Mouse (Mus musculus) CH12.LX (cell line): Measurements from ENCODE around the gene Atp6v1g2. TPM values are rescaled to one million over a fixed set of nuclear protein-coding genes. Genes with fewer than 3 reads are reported as not detected.

Source experiments
- DNase-seq: peaks from one replicate; pipeline ENCODE4 v3.0.0-alpha.2; 2013; ENCODE audit errors: extremely low read depth
- H3K27ac ChIP-seq: 2 replicates; pipeline ENCODE4 v1.5.1; 2012; ENCODE audit warnings: low read depth, mild to moderate bottlenecking, control low read depth, moderate library complexity; ENCODE audit not compliant: insufficient read depth
- H3K27me3 ChIP-seq: replicated peaks from 2 replicates; pipeline ENCODE3; 2012; ENCODE audit warnings: inconsistent platforms
- H3K36me3 ChIP-seq, 2 experiments: replicated peaks in 1 of 2; 2 replicates each; pipeline versions ENCODE3 to v1.6.1; 2012; ENCODE audit warnings: inconsistent platforms in 1 of 2, low read length in 1 of 2, mild to moderate bottlenecking in 1 of 2, mixed read lengths in 1 of 2, moderate library complexity in 1 of 2; ENCODE audit not compliant: control insufficient read depth in 1 of 2, insufficient read depth in 1 of 2
- H3K4me1 ChIP-seq, 2 experiments: 2 replicates each; pipeline ENCODE4 v1.6.1; 2012; ENCODE audit warnings: inconsistent platforms in 1 of 2, moderate library complexity in 1 of 2; ENCODE audit not compliant: insufficient read depth in 2 of 2, control insufficient read depth in 1 of 2
- H3K4me2 ChIP-seq: 2 replicates; pipeline ENCODE4 v1.6.1; 2012; ENCODE audit warnings: low read depth, mild to moderate bottlenecking, control low read depth; ENCODE audit not compliant: poor library complexity, insufficient read depth, severe bottlenecking
- H3K4me3 ChIP-seq, 3 experiments: fragments of 150-350 bp in 1 of 3; sonication (generic) in 1 of 3; replicated peaks in 1 of 3; 2 replicates each; pipeline versions ENCODE3 to v1.5.1; 2011 to 2012; ENCODE audit warnings: low read depth in 2 of 3, low read length in 2 of 3, mild to moderate bottlenecking in 2 of 3, moderate library complexity in 2 of 3, control low read depth in 1 of 3, improper control_type of control experiment in 1 of 3, inconsistent platforms in 1 of 3, mixed read lengths in 1 of 3; ENCODE audit not compliant: poor library complexity in 1 of 3
- H3K79me2 ChIP-seq: replicated peaks from 2 replicates; pipeline ENCODE4 v1.6.1; 2012; ENCODE audit warnings: mild to moderate bottlenecking, moderate library complexity; ENCODE audit not compliant: control insufficient read depth, poor library complexity, insufficient read depth, severe bottlenecking; ENCODE audit errors: extremely low read depth
- H3K9ac ChIP-seq: 2 replicates; pipeline ENCODE4 v1.6.1; 2012; ENCODE audit warnings: low read depth, mild to moderate bottlenecking, control low read depth, moderate library complexity; ENCODE audit not compliant: insufficient read depth
- H3K9me3 ChIP-seq: replicated peaks from 2 replicates; pipeline ENCODE3; 2012; ENCODE audit warnings: low read length, inconsistent platforms, mixed read lengths
- BHLHE40 ChIP-seq: IDR thresholded peaks from 2 replicates; pipeline ENCODE4 v1.6.1; 2011; ENCODE audit warnings: mild to moderate bottlenecking, low read depth, low read length, improper control_type of control experiment
- CHD1 ChIP-seq: IDR thresholded peaks from 2 replicates; pipeline ENCODE4 v1.6.1; 2012; ENCODE audit warnings: low read depth, low read length, improper control_type of control experiment, inconsistent platforms
- E2F4 ChIP-seq: IDR thresholded peaks from 2 replicates; pipeline ENCODE4 v1.6.1; 2011; ENCODE audit warnings: low read depth, low read length, improper control_type of control experiment; ENCODE audit not compliant: insufficient replicate concordance
- ELF1 ChIP-seq: IDR thresholded peaks from 2 replicates; pipeline ENCODE4 v1.6.1; 2014; ENCODE audit warnings: low read depth, mild to moderate bottlenecking, inconsistent platforms, low read length, improper control_type of control experiment
- ETS1 ChIP-seq: conservative IDR thresholded peaks from 2 replicates; pipeline ENCODE4 v1.6.1; 2012; ENCODE audit warnings: low read depth, mild to moderate bottlenecking, inconsistent platforms, low read length, improper control_type of control experiment, moderate library complexity
- GABPA ChIP-seq: IDR thresholded peaks from 2 replicates; pipeline ENCODE4 v1.6.1; 2012; ENCODE audit warnings: low read depth, low read length, improper control_type of control experiment, inconsistent platforms; ENCODE audit not compliant: insufficient replicate concordance
- HCFC1 ChIP-seq: IDR thresholded peaks from 2 replicates; pipeline ENCODE4 v1.6.1; 2012; ENCODE audit warnings: low read depth, mild to moderate bottlenecking, inconsistent platforms, low read length, improper control_type of control experiment
- JUN ChIP-seq: IDR thresholded peaks from 2 replicates; pipeline ENCODE4 v1.6.1; 2011; ENCODE audit warnings: low read depth, mild to moderate bottlenecking, low read length, improper control_type of control experiment, moderate library complexity; ENCODE audit not compliant: insufficient read depth
- JUND ChIP-seq: conservative IDR thresholded peaks from 2 replicates; pipeline ENCODE4 v1.6.1; 2011; ENCODE audit warnings: low read depth, low read length, improper control_type of control experiment
- MAX ChIP-seq: IDR thresholded peaks from 2 replicates; pipeline ENCODE4 v1.6.1; 2011; ENCODE audit warnings: low read length, improper control_type of control experiment
- MAZ ChIP-seq: IDR thresholded peaks from 2 replicates; pipeline ENCODE4 v1.6.1; 2012; ENCODE audit warnings: low read depth, mild to moderate bottlenecking, inconsistent platforms, low read length, improper control_type of control experiment, moderate library complexity
- MEF2A ChIP-seq: IDR thresholded peaks from 2 replicates; pipeline ENCODE4 v1.6.1; 2014; ENCODE audit warnings: low read depth, mild to moderate bottlenecking, inconsistent platforms, low read length, improper control_type of control experiment, borderline replicate concordance
- MXI1 ChIP-seq: IDR thresholded peaks from 2 replicates; pipeline ENCODE4 v1.6.1; 2011; ENCODE audit warnings: mild to moderate bottlenecking, low read depth, low read length, improper control_type of control experiment
- MYC ChIP-seq: IDR thresholded peaks from 2 replicates; pipeline ENCODE4 v1.6.1; 2011; ENCODE audit warnings: low read depth, mild to moderate bottlenecking, improper control_type of control experiment, low read length
- NELFE ChIP-seq: IDR thresholded peaks from 2 replicates; pipeline ENCODE4 v1.6.1; 2011; ENCODE audit warnings: low read depth, low read length, improper control_type of control experiment
- NRF1 ChIP-seq: IDR thresholded peaks from 2 replicates; pipeline ENCODE4 v1.6.1; 2014; ENCODE audit warnings: low read depth, mild to moderate bottlenecking, inconsistent platforms, low read length, improper control_type of control experiment, moderate library complexity
- POLR2A ChIP-seq: IDR thresholded peaks from 2 replicates; pipeline ENCODE4 v1.6.1; 2011; ENCODE audit warnings: low read depth, mild to moderate bottlenecking, improper control_type of control experiment, low read length
- POLR2AphosphoS2 ChIP-seq: IDR thresholded peaks from 2 replicates; pipeline ENCODE4 v1.6.1; 2011; ENCODE audit warnings: low read depth, low read length, improper control_type of control experiment
- RCOR1 ChIP-seq: conservative IDR thresholded peaks from 2 replicates; pipeline ENCODE4 v1.6.1; 2012; ENCODE audit warnings: low read depth, mild to moderate bottlenecking, inconsistent platforms, low read length, improper control_type of control experiment
- SIN3A ChIP-seq: IDR thresholded peaks from 2 replicates; pipeline ENCODE4 v1.6.1; 2012; ENCODE audit warnings: low read length, improper control_type of control experiment, inconsistent platforms
- SMC3 ChIP-seq: IDR thresholded peaks from 2 replicates; pipeline ENCODE4 v1.6.1; 2011; ENCODE audit warnings: low read depth, low read length, improper control_type of control experiment
- TBP ChIP-seq: conservative IDR thresholded peaks from 2 replicates; pipeline ENCODE4 v1.6.1; 2011; ENCODE audit warnings: low read depth, low read length, improper control_type of control experiment
- TCF12 ChIP-seq: IDR thresholded peaks from 2 replicates; pipeline ENCODE4 v1.6.1; 2014; ENCODE audit warnings: low read depth, mild to moderate bottlenecking, inconsistent platforms, low read length, improper control_type of control experiment
- UBTF ChIP-seq: IDR thresholded peaks from 2 replicates; pipeline ENCODE4 v1.6.1; 2012; ENCODE audit warnings: low read depth, mild to moderate bottlenecking, inconsistent platforms, low read length, improper control_type of control experiment, moderate library complexity
- USF2 ChIP-seq: conservative IDR thresholded peaks from 2 replicates; pipeline ENCODE4 v1.6.1; 2011; ENCODE audit warnings: low read depth, low read length, improper control_type of control experiment
- ZC3H11A ChIP-seq: IDR thresholded peaks from 2 replicates; pipeline ENCODE4 v1.6.1; 2012; ENCODE audit warnings: low read depth, mild to moderate bottlenecking, inconsistent platforms, low read length, improper control_type of control experiment
- ZKSCAN1 ChIP-seq: IDR thresholded peaks from 2 replicates; pipeline ENCODE4 v1.6.1; 2012; ENCODE audit warnings: low read depth, inconsistent platforms, low read length, improper control_type of control experiment, borderline replicate concordance
- ZMIZ1 ChIP-seq: IDR thresholded peaks from 2 replicates; pipeline ENCODE4 v1.6.1; 2012; ENCODE audit warnings: low read depth, mild to moderate bottlenecking, inconsistent platforms, low read length, improper control_type of control experiment
- ZNF384 ChIP-seq: IDR thresholded peaks from 2 replicates; pipeline ENCODE4 v1.6.1; 2012; ENCODE audit warnings: low read depth, low read length, improper control_type of control experiment, inconsistent platforms
- dilution Hi-C: fragments of 300-500 bp; cut with MboI; formaldehyde crosslinking; loops from 2 replicates; pipeline ENCODE4 v1.14.3; 2020; ENCODE audit warnings: low sequenced_read_pairs; ENCODE audit not compliant: extremely low pct_unique_long_range_greater_than_20kb, extremely low pct_ligation_motif_present
- in situ Hi-C: fragments of 300-500 bp; cut with MboI; formaldehyde crosslinking; loops from 3 replicates; pipeline ENCODE4 v1.14.3; 2019; ENCODE audit warnings: low sequenced_read_pairs, low pct_ligation_motif_present, low pct_unique_long_range_greater_than_20kb, mixed read lengths
- polyA plus RNA-seq: library from polyadenylated mRNA; unstranded; fragments of >175 nt; gene quantifications from 2 replicates; pipeline ENCODE4 v1.2.1, GENCODE M21; 2012; ENCODE audit warnings: low read depth; ENCODE audit not compliant: insufficient read length
- total RNA-seq, 2 experiments: library from RNA; depleted of rRNA; stranded (reverse); fragments of 300-350 nt in 1 of 2; fragments of >200 nt in 1 of 2; gene quantifications; 2 replicates each; pipeline ENCODE4 v1.2.3; 2012 to 2014

Gene Atp6v1g2
- total and polyA plus RNA-seq, 3 experiments = 0.23 to 1.4 (median 0.76) TPM

GRCm38 (mm10) chr17:35257378-35257777, 23.9 kb downstream of the Atp6v1g2 start:
- DNase-seq = no peak
- TF ChIP-seq SIN3A = no peak
- no peak for TF ChIP-seq CHD1
- TF ChIP-seq ELF1 = no peak
- no peak for TF ChIP-seq ZKSCAN1
- no peak for TF ChIP-seq ZMIZ1
- TF ChIP-seq ZNF384 = no peak
- TF ChIP-seq POLR2AphosphoS2 = no peak
- TF ChIP-seq ZC3H11A = no peak
- TF ChIP-seq JUND = no peak
- TF ChIP-seq RCOR1 = no peak
- TF ChIP-seq UBTF = no peak
- no peak for TF ChIP-seq ETS1
- TF ChIP-seq MAZ = no peak
- TF ChIP-seq USF2 = no peak
- TF ChIP-seq SMC3 = no peak
- no peak for TF ChIP-seq TBP
- TF ChIP-seq POLR2A = no peak
- TF ChIP-seq BHLHE40 = no peak
- peaks cover 15 to 27% of the 10 kb centered on the region in 2 experiments for H3K4me1 ChIP-seq
- dilution Hi-C loops = no loop called here
- H3K4me2 ChIP-seq = peak overlapping the region; percentile 35
- H3K4me3 ChIP-seq = no peak overlapping the region
- no peaks in the 10 kb centered on the region for H3K9me3 ChIP-seq
- H3K27ac ChIP-seq = no peak overlapping the region
- in situ Hi-C loops = no loop called here
- H3K27me3 ChIP-seq = peaks cover 2% of the 10 kb centered on the region
- 0 out of 2 replicates have a peak overlapping the region, but pooled peaks have one; percentile 36 for H3K9ac ChIP-seq
- H3K36me3 ChIP-seq = peaks cover 19 to 22% of the 10 kb centered on the region in 2 experiments
- H3K79me2 ChIP-seq = no peaks in the 10 kb centered on the region

- dilution Hi-C loops = no loop called here
- Histone ChIP-seq H3K4me2 (peak overlapping the region; percentile 35), H3K27ac (no peak overlapping the region), H3K27me3 (peaks cover 2% of the 10 kb centered on the region), H3K9me3 (no peaks in the 10 kb centered on the region), H3K4me3 (peak overlapping the region; percentile 39 to 64 (median 50)), H3K9ac (peak overlapping the region; percentile 36), H3K79me2 (peaks cover under 1% of the 10 kb centered on the region; the same call in 1 of the 2 replicates), H3K36me3 (peaks cover 13 to 16% of the 10 kb centered on the region in 2 experiments), H3K4me1 (peaks cover 15 to 27% of the 10 kb centered on the region in 2 experiments)
- DNase-seq = peak; percentile 100
- in situ Hi-C loops = no loop called here
- peak; percentile 41 for TF ChIP-seq POLR2A
- peak; percentile 97 for TF ChIP-seq MYC
- TF ChIP-seq NRF1 = peak; percentile 39; the same call in 1 of the 2 replicates
- peak; percentile 76; the same call in 1 of the 2 replicates for TF ChIP-seq MEF2A
- peak; percentile 23 for TF ChIP-seq JUN
- peak; percentile 98 for TF ChIP-seq BHLHE40
- TF ChIP-seq ETS1 = peak; percentile 79
- peak; percentile 68 for TF ChIP-seq NELFE
- TF ChIP-seq SMC3 = peak; percentile 99
- no peak for TF ChIP-seq POLR2AphosphoS2
- TF ChIP-seq ZKSCAN1 = no peak; the same call in 1 of the 2 replicates
- no peak for TF ChIP-seq UBTF
- TF ChIP-seq E2F4 = no peak; the same call in 1 of the 2 replicates
- TF ChIP-seq ELF1 = peak; percentile 86
- peak; percentile 91 for TF ChIP-seq ZNF384
- no peak for TF ChIP-seq GABPA
- TF ChIP-seq HCFC1 = peak; percentile 67
- TF ChIP-seq MXI1 = peak; percentile 99
- TF ChIP-seq TCF12 = peak; percentile 78
- no peak for TF ChIP-seq TBP
- peak; percentile 70; the same call in 1 of the 2 replicates for TF ChIP-seq JUND
- peak; percentile 99 for TF ChIP-seq MAX
These were observed 24.5 kb downstream of the Atp6v1g2 start for GRCm38 (mm10) chr17:35257824-35258491.
